Mouse (Mus musculus) right cerebral cortex, postnatal 14 days (tissue): ENCODE measurements around the gene Pkm.

Experiments
- DNase-seq: peaks from one replicate; pipeline ENCODE4 v3.0.0; 2022

The Pkm gene

DNA sequence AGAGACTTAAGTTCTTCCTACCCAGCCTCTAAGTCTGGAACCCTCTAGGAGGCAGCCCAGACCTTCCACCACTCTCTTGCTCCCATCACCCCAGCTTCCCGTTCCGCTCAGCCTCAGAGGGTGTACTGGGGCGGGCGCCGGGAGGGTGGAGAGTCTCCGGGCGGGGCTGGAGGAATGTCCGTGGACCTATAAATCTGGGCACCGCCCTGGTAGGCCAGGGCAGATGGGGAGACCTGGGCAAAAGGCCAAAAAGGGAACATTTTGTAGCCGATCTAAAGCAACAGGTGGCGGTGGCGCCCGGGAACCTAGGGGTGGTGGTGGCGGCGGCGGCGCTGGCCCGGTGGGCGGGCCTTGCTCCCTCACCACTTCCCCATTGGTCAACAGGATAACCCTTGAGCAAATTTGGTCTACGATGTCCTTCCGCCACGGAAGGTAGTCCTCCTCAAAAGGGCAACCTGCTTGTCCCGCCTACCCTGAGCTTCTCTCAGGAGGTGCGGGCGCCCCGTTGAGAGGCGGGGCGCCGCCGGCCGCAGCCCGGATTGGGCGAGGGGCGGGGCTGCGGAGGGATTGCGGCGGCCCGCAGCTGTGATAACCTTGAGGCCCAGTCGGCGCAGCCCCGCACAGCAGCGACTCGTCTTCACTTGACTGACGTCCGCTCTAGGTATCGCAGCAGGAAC, at the start of gene Pkm:
Gene Pkm, plus strand, starts transcription at position 411 of the 677 bp plus-strand sequence.
- peak; percentile 96 for DNase-seq

DNA sequence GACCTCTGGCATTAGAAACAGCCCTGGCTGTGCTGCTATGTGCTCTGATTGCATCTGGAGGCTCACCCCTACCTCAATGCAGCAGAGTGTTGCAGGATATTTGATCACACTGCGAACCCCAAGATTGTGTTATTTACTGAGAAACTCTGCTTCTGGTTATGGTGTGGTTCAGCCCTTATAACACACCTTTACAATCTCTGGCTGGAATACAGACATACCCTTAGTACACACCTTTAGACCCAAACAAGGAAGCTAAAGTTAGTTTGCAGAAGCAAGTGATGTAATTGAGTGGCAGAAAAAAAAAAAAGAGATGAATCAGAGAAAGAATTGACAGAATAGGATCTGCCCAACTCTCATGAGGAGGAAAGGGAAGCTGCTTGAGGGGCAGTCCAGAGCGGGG, 45.2 kb upstream of the Pkm start:
- no peak for DNase-seq

DNA sequence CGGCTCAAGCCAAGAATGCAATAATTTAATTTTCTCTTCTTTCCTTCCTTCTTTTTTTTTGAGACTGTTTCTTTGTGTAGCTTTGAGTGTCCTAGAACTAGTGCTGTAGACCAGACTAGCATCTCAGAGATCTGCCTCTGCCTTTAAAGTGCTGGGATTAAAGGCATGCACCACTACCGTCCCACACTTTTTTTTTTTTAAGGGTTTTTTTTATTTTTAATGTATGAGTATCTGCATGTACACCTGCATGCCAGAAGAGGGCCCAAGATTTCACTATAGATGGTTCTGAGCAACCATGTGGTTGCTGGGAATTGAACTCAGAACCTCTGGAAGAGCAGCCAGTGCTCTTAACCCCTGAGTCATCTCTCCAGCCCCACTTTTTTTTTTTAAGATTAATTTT, 40.4 kb upstream of the Pkm start:
- DNase-seq, result no peak

DNA sequence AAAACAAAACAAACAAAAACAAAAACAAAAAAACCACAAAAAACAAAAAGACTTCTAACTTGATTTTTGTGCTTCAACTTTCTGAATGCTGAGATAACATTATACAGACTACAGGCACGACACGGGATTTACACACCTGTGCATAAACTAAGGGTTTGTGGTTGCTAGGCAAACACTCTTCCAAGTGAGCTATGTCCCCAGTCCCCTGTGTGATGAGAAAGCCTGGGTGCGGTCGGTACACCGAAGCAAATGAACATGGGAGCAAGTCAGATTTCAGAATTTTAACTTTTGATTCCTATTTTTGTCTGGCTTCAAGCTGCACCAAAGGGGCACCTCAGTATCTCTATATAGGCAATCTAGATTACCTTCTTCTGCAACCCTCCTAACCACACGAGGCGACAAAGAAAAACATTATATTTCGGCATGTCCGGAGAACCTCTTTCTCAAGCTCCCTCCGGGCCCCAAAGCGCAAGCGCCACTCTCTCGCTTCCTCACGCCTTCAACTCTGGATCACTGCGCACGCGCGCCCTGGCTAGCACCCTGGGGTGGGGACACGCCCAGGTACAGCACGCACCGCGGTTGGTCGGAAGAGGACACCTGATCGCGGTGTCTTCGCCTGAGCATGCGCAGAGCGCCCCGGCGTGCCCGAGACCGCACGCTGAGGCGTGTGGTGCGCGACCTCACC, 39.4 kb upstream of the Pkm start, which contains the start of gene Parp6:
Gene Parp6, plus strand, starts transcription at position 663 of the 685 bp plus-strand sequence.
- DNase-seq, result peak; percentile 100

DNA sequence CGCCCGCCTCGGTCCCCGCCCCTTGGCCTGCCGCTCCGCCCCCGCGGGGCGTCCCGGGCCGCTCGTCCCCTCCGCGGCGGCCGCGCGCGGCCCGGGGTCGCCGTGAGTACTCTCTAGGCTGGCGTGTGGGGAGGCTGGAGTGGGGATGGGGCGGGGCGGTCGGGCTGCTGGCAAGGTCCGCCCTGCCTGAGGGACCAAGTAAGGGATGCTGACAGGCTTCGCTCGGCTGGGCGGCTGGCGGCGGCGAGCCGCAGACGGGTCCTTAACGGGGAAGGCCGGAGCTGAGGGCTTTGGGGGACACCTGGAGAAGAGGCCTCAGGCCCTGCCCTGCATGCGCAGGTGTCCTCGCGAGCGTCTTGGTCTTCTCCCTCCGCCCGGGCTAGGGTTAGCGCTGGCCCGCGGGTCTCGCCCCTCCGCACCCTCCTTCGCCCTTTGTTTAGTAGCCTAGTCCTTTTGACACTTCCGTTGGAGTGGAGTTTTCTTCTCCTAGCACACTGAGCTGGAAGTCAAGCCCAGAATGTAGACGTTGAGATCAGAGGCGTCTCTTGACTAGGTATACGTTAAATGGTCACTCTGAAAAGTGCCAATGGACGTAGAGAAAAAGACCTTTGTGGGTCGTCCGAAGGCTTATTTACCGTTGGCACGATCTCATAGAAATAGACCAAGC, 38.7 kb upstream of the Pkm start:
- DNase-seq, result no peak

DNA sequence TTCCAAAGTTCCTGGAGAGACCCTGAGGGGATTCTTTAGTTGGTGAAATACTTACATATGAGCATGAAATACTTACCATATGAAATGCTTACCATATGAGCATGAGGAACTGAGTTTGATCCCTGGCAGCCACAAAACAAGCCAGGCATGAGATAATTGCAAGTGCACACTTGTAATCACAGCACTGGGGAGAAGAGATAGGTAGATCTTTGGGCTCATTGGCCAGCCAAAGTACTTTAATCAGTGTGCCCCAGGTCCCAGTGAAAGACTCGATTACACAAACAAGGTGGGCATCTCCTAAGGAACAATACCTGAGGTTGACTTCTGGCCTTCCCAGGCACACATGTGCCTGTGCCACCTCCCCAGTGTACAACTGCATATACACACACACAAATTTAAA, 17.8 kb upstream of the Pkm start:
- no peak for DNase-seq

DNA sequence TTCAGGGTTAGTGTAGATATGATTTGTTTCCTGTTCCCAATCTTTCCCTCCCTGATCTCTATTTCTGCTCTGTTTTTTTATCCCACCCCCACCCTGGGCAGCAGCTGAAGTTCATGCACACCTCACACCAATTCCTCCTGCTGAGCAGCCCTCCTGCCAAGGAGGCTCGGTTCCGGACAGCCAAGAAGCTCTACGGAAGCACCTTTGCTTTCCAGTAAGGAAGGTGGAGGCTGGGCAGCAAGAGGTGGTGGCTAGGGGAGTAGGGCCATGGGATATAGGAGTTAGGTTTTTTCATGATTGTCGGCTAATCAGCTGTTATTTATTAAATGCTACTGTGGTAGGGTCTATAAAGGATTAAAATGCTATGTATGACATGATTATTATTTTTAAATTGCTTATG, 16.2 kb upstream of the Pkm start:
- DNase-seq, result no peak

DNA sequence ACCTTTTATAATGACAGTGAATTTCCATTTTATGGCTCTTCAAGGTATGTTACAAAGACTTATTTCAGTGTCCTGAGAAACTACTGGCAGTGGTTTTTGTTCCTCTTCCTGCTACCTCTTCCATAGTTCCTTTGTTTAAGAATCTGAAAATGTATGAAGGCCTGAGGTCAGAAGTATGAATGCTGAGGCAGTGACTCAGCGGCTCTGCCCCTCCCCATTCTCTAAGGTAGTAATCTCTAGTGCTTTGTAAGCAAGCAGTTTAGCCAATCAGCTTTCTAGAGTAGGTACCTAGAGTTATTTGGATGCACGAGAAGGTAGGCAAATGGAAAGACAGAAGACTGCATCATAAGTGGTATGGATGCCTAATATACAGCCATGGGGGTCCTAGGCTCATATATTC, 14.8 kb upstream of the Pkm start:
- DNase-seq, result no peak

DNA sequence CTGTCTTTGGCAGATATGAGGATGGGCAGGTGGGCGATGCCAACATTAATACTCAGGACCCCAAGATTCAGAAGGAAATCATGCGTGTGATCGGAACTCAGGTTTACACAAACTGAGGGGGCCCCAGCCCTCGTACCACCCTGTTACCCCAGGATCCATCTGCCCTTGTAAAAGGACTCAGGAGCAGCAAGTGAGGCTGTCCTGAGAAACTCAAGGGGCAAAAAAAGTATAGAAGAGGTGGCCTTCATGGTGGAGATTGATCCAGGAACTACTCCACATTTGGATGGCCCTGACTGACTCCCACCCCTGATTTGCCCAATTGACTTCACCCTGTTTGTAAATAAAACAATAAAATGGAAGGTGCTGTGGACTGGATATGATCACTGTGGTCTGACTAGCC, 6.3 kb upstream of the Pkm start:
- no peak for DNase-seq

DNA sequence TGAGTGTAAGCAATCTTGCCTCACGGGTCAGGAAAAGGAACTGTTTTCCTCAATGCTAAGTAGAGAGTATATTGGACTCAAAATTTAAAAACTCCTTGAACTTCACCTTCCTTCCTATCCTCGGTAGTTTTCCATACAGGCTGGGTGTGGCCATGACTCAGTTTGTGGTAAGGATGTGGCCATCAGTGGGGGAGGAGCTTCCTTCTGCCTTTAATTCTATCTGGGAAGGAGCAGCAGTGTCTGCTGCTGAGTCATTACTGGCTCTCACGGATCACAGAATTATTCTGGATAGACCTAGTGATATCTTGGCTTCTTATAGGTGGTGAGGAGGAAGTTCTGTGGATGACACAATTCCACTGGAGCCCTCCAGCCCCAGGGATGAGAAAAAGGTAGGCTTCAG, 2.8 kb upstream of the Pkm start:
- no peak for DNase-seq

DNA sequence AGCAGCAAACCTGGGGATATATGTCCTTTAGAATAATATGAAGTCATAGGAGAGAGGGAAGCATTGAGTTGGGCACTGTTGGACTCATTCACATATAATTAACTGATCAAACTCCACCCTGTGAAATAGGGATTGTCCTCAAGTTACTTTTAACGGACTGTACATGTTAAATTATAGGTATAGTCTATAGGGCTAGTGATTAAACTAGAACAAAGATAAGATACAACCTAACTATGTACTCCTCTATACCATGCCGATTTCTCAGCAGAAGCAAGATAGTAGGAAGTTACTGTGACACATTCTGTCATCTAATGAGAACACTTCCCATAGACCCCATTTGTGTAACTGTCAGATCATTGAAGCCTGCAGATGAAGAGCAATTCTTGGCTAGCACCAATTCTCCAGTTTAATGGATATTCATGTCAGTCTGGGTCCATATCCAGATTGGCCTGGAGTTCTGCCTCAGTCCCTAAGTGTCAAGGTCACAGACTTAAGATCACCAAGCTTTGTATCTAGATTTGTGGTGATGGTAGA, 1.7 kb upstream of the Pkm start:
- DNase-seq, result no peak

DNA sequence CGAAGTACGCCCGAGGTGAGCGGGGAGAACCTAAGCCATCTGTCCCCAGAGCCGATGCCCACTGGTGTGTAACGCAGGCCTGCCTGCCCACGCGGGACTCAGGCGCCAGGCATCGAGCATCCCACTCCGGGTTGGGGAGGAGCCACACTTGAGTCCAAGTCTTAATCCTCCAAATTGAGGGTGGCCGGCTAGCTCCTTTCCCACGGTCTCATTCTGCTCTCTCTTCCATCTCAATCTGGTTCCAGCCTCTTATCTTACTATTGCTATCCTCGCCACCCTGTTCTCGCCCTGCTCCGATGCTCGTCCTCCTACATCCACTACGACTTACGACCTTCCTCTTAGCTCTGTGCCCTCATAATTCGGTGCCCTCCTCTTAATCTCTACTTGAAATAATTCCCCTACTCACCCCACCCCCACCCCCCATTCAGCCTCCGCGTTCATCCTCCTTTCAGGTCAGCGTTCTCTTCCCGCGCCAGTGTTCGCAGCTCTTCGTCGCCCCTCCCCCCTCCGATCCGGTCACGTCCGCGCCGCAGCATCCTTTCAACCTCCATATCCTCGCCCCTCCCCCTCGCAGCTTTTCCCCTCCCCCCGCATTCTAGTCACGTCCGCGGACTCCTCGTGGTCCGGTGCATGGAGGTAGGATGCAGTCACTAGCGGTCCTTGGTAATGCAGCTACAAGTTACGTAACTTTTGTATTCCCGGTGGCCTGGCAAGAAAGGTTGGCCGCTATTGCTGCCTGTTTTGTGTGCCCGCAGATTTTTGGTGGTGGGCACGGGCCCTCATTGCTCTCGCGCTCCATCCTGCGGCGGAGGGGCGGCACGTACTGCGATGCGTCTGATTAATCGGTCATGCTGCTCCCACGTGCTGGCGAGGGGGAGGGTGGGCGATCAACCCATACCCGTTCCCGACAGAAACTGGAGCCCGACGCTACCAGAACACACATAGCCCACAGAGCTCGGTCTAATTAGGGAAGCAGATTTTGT, 758 bp downstream of the Pkm start:
- DNase-seq, result peak; percentile 91

DNA sequence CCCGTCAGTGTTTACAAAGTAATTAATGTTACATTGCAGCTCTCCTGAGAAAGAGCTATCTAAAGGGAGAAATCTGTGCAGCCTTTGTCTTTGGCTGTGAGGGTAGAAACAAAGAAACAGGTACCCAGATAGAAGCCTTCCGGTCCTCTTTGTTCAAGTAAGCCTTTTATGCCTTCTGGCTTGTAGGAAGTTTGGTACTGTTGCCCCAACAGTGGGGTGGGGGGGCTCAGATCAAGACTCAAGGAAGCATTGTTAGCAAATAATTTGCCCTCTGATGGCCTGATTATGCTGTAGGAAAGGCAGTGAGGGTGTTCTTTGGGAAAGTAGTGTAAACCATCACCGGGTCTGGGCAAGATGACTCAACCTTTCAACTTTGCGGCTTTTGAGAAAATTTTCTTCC, 2.0 kb downstream of the Pkm start:
- DNase-seq, result no peak

DNA sequence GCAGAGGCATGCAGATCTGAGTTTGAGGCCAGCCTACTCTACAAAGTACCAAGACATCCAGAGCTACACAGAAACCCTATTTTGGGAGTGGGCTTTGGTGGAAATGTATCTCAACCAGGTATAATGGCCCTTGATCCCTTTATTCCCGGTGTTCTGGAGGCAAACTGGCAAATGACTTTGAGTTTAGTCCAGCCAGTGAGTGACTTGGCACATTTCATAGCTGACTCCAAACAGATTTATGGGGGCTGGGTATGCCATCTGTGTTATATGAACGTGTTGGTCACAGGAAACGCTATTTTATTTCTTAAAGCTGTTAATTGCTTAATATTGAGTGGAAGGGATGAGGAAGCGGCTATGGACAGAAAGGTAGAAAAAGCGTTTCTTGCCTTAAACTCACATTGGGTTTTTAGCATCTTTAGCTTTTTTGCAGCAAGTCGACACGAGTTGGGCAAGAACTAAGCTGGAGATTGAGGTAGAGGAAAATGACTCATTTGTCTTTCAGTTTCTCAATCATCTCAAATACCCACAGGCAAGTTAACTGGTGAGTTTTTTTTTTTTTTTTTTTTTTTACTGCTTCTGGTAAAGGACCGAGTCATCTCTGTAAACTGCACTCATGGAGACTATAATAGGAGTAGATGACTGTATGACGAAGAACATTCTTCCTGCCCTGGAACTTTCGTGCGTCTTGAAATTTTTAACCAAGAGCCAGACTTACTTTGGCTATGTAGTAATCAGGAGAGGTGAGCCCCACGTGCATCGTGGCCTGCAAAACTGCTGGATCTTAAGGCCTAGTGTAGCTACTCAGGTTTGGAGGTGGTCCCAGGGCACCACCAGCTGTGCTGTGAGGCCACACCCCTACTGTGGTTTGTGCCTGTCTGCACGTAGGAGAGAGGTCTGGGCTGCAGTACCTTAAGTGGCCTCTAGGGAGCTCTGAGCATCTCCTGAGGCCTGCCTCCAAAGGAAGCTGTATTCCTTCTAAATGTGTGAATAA, 3.2 kb downstream of the Pkm start:
- peak; percentile 85 for DNase-seq

DNA sequence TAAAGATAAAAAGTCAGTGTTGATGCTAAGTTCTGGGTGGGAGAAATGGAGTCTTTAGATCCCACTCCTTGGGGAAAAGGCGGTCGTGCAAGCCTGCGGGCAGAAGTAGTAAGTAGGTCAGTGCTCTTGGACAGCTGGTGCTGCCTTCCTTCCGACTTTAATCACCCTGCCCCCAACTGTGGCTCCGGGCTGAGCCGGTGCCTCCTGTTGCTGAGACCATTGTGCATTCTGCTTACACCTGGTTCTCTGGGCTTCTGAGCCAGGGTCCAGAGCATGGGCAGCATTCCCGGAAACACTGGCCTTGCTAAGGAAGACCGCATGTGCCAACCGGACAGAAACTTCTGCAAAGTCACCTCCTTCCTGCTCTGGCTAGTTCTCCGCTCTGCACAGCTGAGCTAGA, 4.3 kb downstream of the Pkm start:
- DNase-seq, result peak; percentile 29

DNA sequence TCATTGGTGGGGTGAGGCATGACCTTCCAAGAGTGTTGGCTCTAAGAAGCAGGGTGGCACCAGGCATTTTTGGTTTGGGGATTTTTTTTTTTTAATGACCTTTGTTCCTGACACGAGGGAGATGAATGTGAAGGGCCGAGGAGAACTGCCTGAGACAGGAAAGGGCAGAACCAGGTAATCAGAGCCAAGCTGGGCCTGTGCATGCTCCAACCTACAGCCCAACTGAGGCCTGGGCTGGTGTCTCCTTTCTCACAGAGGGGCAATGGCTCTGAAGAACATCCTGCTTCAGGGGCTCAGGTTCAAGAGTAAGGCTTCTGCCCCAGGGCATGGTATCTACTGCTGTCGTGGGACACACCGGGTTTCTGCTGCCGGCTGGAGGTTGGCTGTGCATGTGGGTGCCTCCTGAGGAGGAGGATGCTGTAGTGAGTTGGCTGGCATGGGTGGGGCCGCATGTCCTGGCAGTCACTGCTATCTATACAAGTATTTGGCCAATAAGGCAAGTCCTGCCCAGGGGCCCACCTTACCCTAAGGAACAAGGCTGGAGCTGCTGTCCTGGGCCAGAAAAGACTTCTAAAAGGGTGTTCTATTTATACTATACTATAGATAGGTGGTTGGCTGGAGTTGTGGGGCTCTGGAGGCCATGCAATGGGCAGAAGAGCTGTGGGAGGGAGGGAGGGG, 5.3 kb downstream of the Pkm start:
- no peak for DNase-seq

DNA sequence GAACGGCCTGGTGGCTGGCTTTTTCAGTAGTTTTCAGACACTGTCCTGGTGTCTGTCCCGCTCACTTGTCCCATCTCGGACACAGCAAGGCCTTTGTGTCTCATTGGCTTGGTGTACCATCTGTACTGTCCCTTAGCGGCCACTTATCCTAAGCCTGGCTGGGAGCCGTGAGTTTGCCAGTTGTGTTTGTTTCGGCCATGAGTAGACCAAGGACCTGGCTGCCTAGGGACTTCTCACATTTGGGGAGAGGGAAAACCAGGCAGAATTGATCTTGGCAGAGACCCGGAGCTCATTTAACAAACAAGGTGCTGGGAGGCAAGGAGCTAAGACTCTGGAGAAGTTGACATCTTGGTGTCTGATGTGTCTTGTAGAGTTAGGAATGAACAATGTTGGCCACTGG, 7.1 kb downstream of the Pkm start:
- no peak for DNase-seq

DNA sequence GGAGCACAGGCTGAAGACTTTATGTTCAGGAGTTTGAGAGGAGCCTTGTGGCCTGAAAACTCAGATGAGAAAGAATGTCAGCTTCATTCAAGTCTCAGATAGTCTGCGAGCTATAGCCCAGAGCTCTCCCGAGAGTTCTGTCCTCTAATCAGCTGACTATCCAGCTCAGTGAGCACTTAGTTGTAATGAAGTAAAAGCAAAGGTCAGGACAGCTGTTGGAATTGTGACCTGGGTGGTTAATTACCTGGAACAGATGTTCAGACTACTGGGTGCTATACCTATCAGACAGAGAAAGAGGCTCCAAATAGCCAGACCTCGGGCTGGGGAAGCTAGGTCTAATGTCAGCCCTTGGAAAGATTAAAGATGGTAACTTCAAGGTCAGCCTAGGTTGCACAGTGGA, 7.8 kb downstream of the Pkm start:
- no peak for DNase-seq

DNA sequence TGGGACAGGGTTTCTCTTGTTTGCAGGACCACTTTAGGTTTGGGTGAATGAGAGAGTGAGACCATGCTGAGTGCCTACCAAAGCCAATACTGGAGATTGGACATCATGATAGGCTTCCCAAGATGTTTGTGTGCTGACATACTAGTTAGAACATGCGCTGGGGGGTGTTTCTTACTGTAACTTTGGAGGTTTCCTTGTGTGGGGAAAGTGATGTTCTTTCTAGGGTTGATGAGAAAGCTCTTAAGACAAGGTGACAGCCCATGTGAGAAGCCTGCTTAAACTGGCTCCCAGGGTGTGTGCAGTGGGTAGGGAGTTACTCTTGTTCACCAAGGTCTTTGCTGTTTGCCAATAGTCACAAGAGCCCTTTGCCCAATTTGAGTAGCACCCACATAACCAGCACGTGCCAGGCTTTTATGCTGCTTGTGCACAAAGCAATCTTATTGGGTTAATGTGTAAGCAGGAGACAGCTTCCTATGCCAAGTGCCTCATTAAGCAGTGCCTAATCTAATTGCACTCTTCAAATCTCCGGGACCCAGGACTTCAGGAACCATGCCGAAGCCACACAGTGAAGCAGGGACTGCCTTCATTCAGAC, 8.6 kb downstream of the Pkm start:
- no peak for DNase-seq

DNA sequence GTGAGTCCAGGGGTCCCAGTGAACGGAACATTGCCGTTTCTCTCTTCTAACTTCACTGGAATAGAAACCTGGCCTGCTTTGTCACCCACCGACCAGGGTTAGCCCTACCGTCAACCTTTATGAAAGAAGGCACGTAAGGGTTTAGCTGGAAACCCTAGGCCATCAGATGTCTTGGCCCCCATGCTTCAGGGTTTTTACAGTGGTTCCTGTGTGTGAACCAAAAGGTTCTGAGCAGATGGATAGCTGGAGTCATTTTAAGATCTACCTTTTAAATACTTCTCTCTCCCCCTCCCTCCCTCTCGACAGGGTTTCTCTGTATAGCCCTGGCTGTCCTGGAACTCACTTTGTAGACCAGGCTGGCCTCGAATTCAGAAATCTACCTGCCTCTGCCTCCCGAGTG, 9.8 kb downstream of the Pkm start:
- no peak for DNase-seq
